Mouse (Mus musculus) layer of hippocampus, postnatal 14 days (tissue): ENCODE measurements around the gene Gon7. TPM values are rescaled to one million over a fixed set of nuclear protein-coding genes. Genes with fewer than 3 reads are reported as not detected.

Experiments
- DNase-seq, 2 experiments: peaks; one replicate each; pipeline ENCODE4 v3.0.0; 2021 to 2022; ENCODE audit warnings: low spot score in 2 of 2, mixed read lengths in 1 of 2
- long read RNA-seq, 2 experiments: library from polyadenylated mRNA; stranded (forward); transcript quantifications; one replicate each; pipeline ENCODE4 v2.0.0; 2021
- total RNA-seq, 2 experiments: library from RNA; stranded (reverse); gene quantifications; 2 replicates each; pipeline ENCODE4 v1.2.3; 2021

Gene Gon7
- total RNA-seq = 10 to 100 TPM; 12.7 to 13.3 TPM
- long read RNA-seq, experiment 1, transcript Gon7-201 (2 exons, 1,152 nt) = major isoform, 6 of 6 reads
- long read RNA-seq, experiment 1, partial matches to known transcripts = 0 of 6 reads
- long read RNA-seq, experiment 1, other reads (novel, unspliced or antisense) = 0 of 6 reads
- long read RNA-seq, experiment 2, transcript Gon7-201 (2 exons, 1,152 nt) = major isoform, 10 of 11 reads
- long read RNA-seq, experiment 2, partial matches to known transcripts = 0 of 11 reads
- long read RNA-seq, experiment 2, other reads (novel, unspliced or antisense) = 0 of 11 reads

GRCm38 (mm10) chr12:102757689-102758402 is at the start of gene Gon7, which contains the start of the genes Gm28051 and Ubr7:
Gene Gon7 (minus strand): TSS chr12:102757803.
Gene Gm28051 (minus strand): TSS chr12:102757765.
Gene Ubr7 (plus strand): TSS chr12:102757967.
- peak; percentile 97 to 98 for DNase-seq

- DNase-seq = no peak
Measured at GRCm38 (mm10) chr12:102799528-102799927, 41.9 kb upstream of the Gon7 start.

GRCm38 (mm10) chr12:102787927-102788326 is 30.3 kb upstream of the Gon7 start:
- DNase-seq = no peak

- DNase-seq = peak in 1 of 2 experiments; percentile 40
Measured at GRCm38 (mm10) chr12:102785593-102785985, 28.0 kb upstream of the Gon7 start.

- no peak for DNase-seq
Measured at GRCm38 (mm10) chr12:102784899-102785592, 27.4 kb upstream of the Gon7 start.

- DNase-seq = no peak
Measured at GRCm38 (mm10) chr12:102782841-102783240, 25.2 kb upstream of the Gon7 start.

GRCm38 (mm10) chr12:102779452-102779851 is 21.8 kb upstream of the Gon7 start:
- DNase-seq = no peak

- DNase-seq = no peak
Measured at GRCm38 (mm10) chr12:102778151-102778550, 20.5 kb upstream of the Gon7 start.

GRCm38 (mm10) chr12:102776035-102776434 is 18.4 kb upstream of the Gon7 start:
- no peak for DNase-seq

- DNase-seq = no peak
Measured at GRCm38 (mm10) chr12:102772676-102773075, 15.1 kb upstream of the Gon7 start.

- no peak for DNase-seq
Measured at GRCm38 (mm10) chr12:102771601-102772000, 14.0 kb upstream of the Gon7 start.

GRCm38 (mm10) chr12:102769000-102769399 is 11.4 kb upstream of the Gon7 start:
- no peak for DNase-seq

GRCm38 (mm10) chr12:102763696-102764095 is 6.1 kb upstream of the Gon7 start:
- DNase-seq = no peak

- no peak for DNase-seq
Measured at GRCm38 (mm10) chr12:102761668-102762067, 4.1 kb upstream of the Gon7 start.

GRCm38 (mm10) chr12:102758936-102759335 is 1.3 kb upstream of the Gon7 start:
- no peak for DNase-seq

GRCm38 (mm10) chr12:102758403-102758756 is 777 bp upstream of the Gon7 start, which contains the start of gene Gm20604:
Gene Gm20604 (minus strand): TSS chr12:102758672.
- no peak for DNase-seq

- DNase-seq = no peak
Measured at GRCm38 (mm10) chr12:102757055-102757688, 431 bp downstream of the Gon7 start.

- no peak for DNase-seq
Measured at GRCm38 (mm10) chr12:102756304-102756703, 1.3 kb downstream of the Gon7 start.

GRCm38 (mm10) chr12:102748256-102748655 is 9.3 kb downstream of the Gon7 start:
- DNase-seq = no peak

- DNase-seq = no peak
Measured at GRCm38 (mm10) chr12:102744839-102745238, 12.8 kb downstream of the Gon7 start.
